Mouse (Mus musculus) forebrain, embryonic 11.5 days (tissue): ENCODE measurements around the gene Brsk1. TPM values are rescaled to one million over a fixed set of nuclear protein-coding genes. Genes with fewer than 3 reads are reported as not detected.
A peak's percentile ranks its signal among the peaks of the same experiment; 100 is the strongest.

Source experiments
- ATAC-seq: fragments of 200-750 bp; cut with Nextera tagmentation; replicated peaks from 2 replicates; pipeline ENCODE4 v1.8.0; 2017; ENCODE audit warnings: moderate TSS enrichment; ENCODE audit not compliant: low FRiP score
- DNase-seq: peaks from one replicate; pipeline ENCODE4 v3.0.0-alpha.2; 2017; ENCODE audit warnings: low spot score
- H3K27ac ChIP-seq: fragments of 300-500 bp; sonication (generic); 2 replicates; pipeline ENCODE4 v1.5.1; 2014; ENCODE audit warnings: low read depth, low read length
- H3K27me3 ChIP-seq: fragments of 300-500 bp; sonication (generic); 2 replicates; pipeline ENCODE4 v1.6.1; 2014; ENCODE audit warnings: mild to moderate bottlenecking, low read length, mixed read lengths; ENCODE audit not compliant: control insufficient read depth, insufficient read depth
- H3K36me3 ChIP-seq: fragments of 300-500 bp; sonication (generic); 2 replicates; pipeline ENCODE4 v1.6.1; 2014; ENCODE audit warnings: mild to moderate bottlenecking, low read length, moderate library complexity, mixed read lengths; ENCODE audit not compliant: control insufficient read depth, insufficient read depth
- H3K4me1 ChIP-seq: fragments of 300-500 bp; sonication (generic); replicated peaks from 2 replicates; pipeline ENCODE4 v1.6.1; 2014; ENCODE audit warnings: low read length, mixed read lengths; ENCODE audit not compliant: control insufficient read depth, insufficient read depth
- H3K4me2 ChIP-seq: fragments of 300-500 bp; sonication (generic); 2 replicates; pipeline ENCODE4 v1.6.1; 2014; ENCODE audit warnings: low read depth, mild to moderate bottlenecking, low read length, moderate library complexity, mixed read lengths; ENCODE audit not compliant: severe bottlenecking
- H3K4me3 ChIP-seq: fragments of 300-500 bp; sonication (generic); 2 replicates; pipeline ENCODE4 v1.5.1; 2014; ENCODE audit warnings: low read depth, low read length
- H3K9ac ChIP-seq: fragments of 300-500 bp; sonication (generic); 2 replicates; pipeline ENCODE4 v1.6.1; 2014; ENCODE audit warnings: low read length
- H3K9me3 ChIP-seq: fragments of 300-500 bp; sonication (generic); 2 replicates; pipeline ENCODE4 v1.6.1; 2016; ENCODE audit warnings: low read length, mixed read lengths; ENCODE audit not compliant: control insufficient read depth
- WGBS: fragments of 180-500 bp; shearing (Covaris S2); extraction: QIAGEN DNeasy Blood & Tissue Kit; methylation state at CpG from one replicate; pipeline ENCODE4 v1.1.7; 2014; 5-methylcytosine and 5-hydroxymethylcytosine counted together
- polyA plus RNA-seq: library from polyadenylated mRNA; unstranded; fragments of >200 nt; fragmentation: Nextera tagmentation; extraction: Ambion mirVana; gene quantifications from 2 replicates; pipeline ENCODE4 v1.2.1, GENCODE M21; 2014

Gene Brsk1
- polyA plus RNA-seq, 1 experiment from 2014 or later: 3.1 TPM

GRCm38 (mm10) chr7:4653351-4653750 is 37.1 kb upstream of the Brsk1 start:
- no peak overlapping the region for H3K27ac ChIP-seq
- peaks cover 9% of the 10 kb centered on the region; the same call in 1 of the 2 replicates for H3K4me1 ChIP-seq
- H3K9ac ChIP-seq: no peak overlapping the region
- DNase-seq (no peak), ATAC-seq (no peak)
- H3K36me3 ChIP-seq: no peaks in the 10 kb centered on the region; the same call in 1 of the 2 replicates
- H3K9me3 ChIP-seq: no peaks in the 10 kb centered on the region
- 85% methylated on average over 5 of the region's 5 CpGs for WGBS
- H3K27me3 ChIP-seq: no peaks in the 10 kb centered on the region
- no peak overlapping the region for H3K4me3 ChIP-seq
- no peak overlapping the region for H3K4me2 ChIP-seq

DNA sequence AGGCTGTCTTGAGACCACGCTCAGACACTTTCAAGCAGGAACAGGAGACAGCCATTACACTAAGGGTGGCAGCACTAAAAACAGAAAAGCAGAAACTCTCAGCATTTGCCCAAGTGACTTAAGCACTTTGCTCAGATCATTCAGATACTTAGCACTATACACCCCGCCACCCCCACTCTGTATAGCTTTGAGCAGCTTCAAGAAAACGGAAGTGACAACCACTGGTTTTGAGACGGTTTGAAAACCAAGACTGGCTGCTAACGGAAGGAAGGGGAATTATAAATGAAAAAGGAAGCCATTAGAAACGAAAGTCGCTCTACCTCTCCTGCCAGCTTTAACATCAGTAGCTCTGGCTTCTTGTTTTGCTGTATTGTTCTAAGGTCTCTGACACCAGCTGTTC is 36.6 kb upstream of the Brsk1 start:
- ATAC-seq: no peak
- Histone ChIP-seq H3K27ac (no peak overlapping the region), H3K4me2 (no peak overlapping the region), H3K4me1 (peaks cover 9% of the 10 kb centered on the region; the same call in 1 of the 2 replicates), H3K36me3 (no peaks in the 10 kb centered on the region; the same call in 1 of the 2 replicates), H3K9me3 (no peaks in the 10 kb centered on the region), H3K27me3 (no peaks in the 10 kb centered on the region), H3K9ac (no peak overlapping the region), H3K4me3 (no peak overlapping the region)
- whole genome bisulfite sequencing: 92% methylated on average over 7 of the region's 7 CpGs
- DNase-seq: no peak

GRCm38 (mm10) chr7:4654221-4654620 is 36.2 kb upstream of the Brsk1 start:
- ATAC-seq (no peak), DNase-seq (no peak)
- H3K27ac ChIP-seq: no peak overlapping the region
- H3K4me1 ChIP-seq: peaks cover 9% of the 10 kb centered on the region; the same call in 1 of the 2 replicates
- 94% methylated on average over 2 of the region's 2 CpGs for WGBS
- no peak overlapping the region for H3K4me2 ChIP-seq
- H3K9me3 ChIP-seq: no peaks in the 10 kb centered on the region
- H3K36me3 ChIP-seq: no peaks in the 10 kb centered on the region; the same call in 1 of the 2 replicates
- H3K9ac ChIP-seq: no peak overlapping the region
- H3K27me3 ChIP-seq: no peaks in the 10 kb centered on the region
- no peak overlapping the region for H3K4me3 ChIP-seq

GRCm38 (mm10) chr7:4655393-4655792 is 35.0 kb upstream of the Brsk1 start:
- H3K4me1 ChIP-seq: peaks cover 9% of the 10 kb centered on the region; the same call in 1 of the 2 replicates
- WGBS: 97% methylated on average over 4 of the region's 4 CpGs
- no peak overlapping the region for H3K4me2 ChIP-seq
- DNase-seq: no peak
- no peak overlapping the region for H3K27ac ChIP-seq
- H3K9ac ChIP-seq: no peak overlapping the region
- H3K36me3 ChIP-seq: no peaks in the 10 kb centered on the region; the same call in 1 of the 2 replicates
- no peaks in the 10 kb centered on the region for H3K27me3 ChIP-seq
- no peaks in the 10 kb centered on the region for H3K9me3 ChIP-seq
- no peak overlapping the region for H3K4me3 ChIP-seq
- ATAC-seq: no peak

DNA sequence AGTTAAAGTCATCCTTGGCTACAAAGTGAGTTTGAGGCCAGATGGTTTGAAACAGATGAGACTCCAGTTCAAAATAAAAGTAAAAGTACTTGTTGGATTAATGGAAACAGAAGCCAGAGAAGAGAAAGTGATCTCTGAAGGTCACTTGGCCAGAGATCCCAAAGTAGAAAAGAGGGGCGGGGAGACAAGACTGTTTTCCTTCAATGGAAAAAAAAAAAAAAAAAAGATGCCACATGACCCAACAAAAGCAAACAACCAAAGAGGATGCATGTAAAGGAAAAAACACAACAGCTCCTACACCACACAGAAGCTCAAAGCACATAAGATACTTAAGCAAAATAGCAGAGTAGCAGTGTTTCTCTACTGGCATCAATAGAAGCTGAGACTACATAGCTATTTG is 34.5 kb upstream of the Brsk1 start:
- ATAC-seq: no peak
- Histone ChIP-seq H3K4me1 (peaks cover 9% of the 10 kb centered on the region; the same call in 1 of the 2 replicates), H3K4me3 (no peak overlapping the region)

DNA sequence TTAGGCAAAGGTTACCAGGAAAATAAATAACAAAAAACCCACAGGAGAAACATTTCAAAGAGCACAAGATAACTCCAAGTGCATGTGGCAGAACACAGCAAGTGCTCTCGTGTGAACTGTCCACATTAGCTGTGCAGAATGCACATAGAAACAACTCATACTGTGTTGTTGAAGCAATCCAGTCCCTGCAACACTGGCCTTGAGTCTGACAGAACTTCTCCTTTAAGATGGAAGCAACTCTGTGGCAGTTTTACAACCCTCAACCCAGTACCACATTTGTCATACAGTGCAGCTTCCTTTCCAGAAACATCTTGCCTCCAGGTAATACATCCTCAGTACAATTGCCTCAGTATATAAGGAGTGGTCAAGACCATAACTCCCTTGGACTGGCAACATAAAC is 33.6 kb upstream of the Brsk1 start:
- H3K4me2 ChIP-seq: peak overlapping the region; percentile 91; the same call in 1 of the 2 replicates
- H3K4me1 ChIP-seq: peaks cover 9% of the 10 kb centered on the region; the same call in 1 of the 2 replicates
- no peaks in the 10 kb centered on the region; the same call in 1 of the 2 replicates for H3K36me3 ChIP-seq
- H3K4me3 ChIP-seq: peak overlapping the region; percentile 89
- no peaks in the 10 kb centered on the region for H3K27me3 ChIP-seq
- 55% methylated on average over 1 of the region's 1 CpGs for WGBS
- DNase-seq (no peak), ATAC-seq (no peak)
- no peaks in the 10 kb centered on the region for H3K9me3 ChIP-seq
- no peak overlapping the region for H3K27ac ChIP-seq
- H3K9ac ChIP-seq: no peak overlapping the region

More for the DNA sequence above, 34.5 kb upstream of the Brsk1 start:
- Histone ChIP-seq H3K36me3 (no peaks in the 10 kb centered on the region; the same call in 1 of the 2 replicates), H3K9me3 (no peaks in the 10 kb centered on the region), H3K27ac (no peak overlapping the region), H3K9ac (no peak overlapping the region), H3K4me2 (no peak overlapping the region), H3K27me3 (no peaks in the 10 kb centered on the region)
- no peak for DNase-seq
- 92% methylated on average over 1 of the region's 1 CpGs for WGBS

- H3K4me1 ChIP-seq: peaks cover 9% of the 10 kb centered on the region; the same call in 1 of the 2 replicates
- peak overlapping the region; percentile 93 for H3K9ac ChIP-seq
- H3K4me3 ChIP-seq: peak overlapping the region; percentile 89
- peak overlapping the region; percentile 91 for H3K4me2 ChIP-seq
- ATAC-seq (no peak), DNase-seq (no peak)
- 59% methylated on average over 9 of the region's 9 CpGs for WGBS
- 0 out of 2 replicates have a peak overlapping the region, but pooled peaks have one; percentile 2 for H3K27ac ChIP-seq
- H3K36me3 ChIP-seq: no peaks in the 10 kb centered on the region; the same call in 1 of the 2 replicates
- H3K27me3 ChIP-seq: no peaks in the 10 kb centered on the region
- no peaks in the 10 kb centered on the region for H3K9me3 ChIP-seq
Measured at GRCm38 (mm10) chr7:4657521-4658127, 32.8 kb upstream of the Brsk1 start.

- Histone ChIP-seq H3K4me1 (peaks cover 9% of the 10 kb centered on the region; the same call in 1 of the 2 replicates), H3K36me3 (no peaks in the 10 kb centered on the region), H3K9ac (peak overlapping the region; percentile 93), H3K9me3 (no peaks in the 10 kb centered on the region), H3K27ac (peak overlapping the region; percentile 75), H3K4me2 (peak overlapping the region; percentile 91), H3K4me3 (peak overlapping the region; percentile 89), H3K27me3 (no peaks in the 10 kb centered on the region)
- ATAC-seq (peak; percentile 79), DNase-seq (no peak)
- WGBS: under 1% methylated on average over 78 of the region's 78 CpGs
Measured at GRCm38 (mm10) chr7:4658128-4658907, 32.1 kb upstream of the Brsk1 start.
